Mouse (Mus musculus) left cerebral cortex, adult 18-20 months (tissue): ENCODE measurements at regions not wholly inside any gene's neighbourhood (a gene's known extent, or its start where the extent isn't known, plus 50 kb on each side); places are given as distances from the start of the nearest gene placed in this dataset.

Experiments used
- DNase-seq, 2 experiments: peaks; one replicate each; pipeline ENCODE4 v3.0.0; 2021 to 2022; ENCODE audit warnings: low spot score in 2 of 2, mixed read lengths in 1 of 2

DNA sequence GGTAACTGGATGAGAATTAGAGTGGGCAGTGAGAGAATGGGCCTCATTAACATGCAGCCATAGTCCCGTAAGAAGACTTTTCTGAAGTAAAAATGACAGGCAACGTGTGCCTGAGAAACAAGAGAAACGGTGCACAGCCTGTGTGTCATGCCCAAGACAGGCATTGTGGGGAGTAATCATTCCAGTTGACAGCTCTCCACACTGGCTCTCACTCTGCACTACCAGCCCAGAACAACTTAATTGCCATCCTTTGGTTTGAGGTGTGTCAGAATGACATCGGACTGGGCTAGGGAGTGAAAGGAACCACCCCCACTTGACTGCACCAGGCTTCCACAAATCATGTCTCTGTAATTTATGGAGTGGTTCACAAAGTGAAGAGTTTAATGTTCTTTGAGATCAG lies 1104.9 kb downstream of the Pcdh7 start:
- no peak for DNase-seq

DNA sequence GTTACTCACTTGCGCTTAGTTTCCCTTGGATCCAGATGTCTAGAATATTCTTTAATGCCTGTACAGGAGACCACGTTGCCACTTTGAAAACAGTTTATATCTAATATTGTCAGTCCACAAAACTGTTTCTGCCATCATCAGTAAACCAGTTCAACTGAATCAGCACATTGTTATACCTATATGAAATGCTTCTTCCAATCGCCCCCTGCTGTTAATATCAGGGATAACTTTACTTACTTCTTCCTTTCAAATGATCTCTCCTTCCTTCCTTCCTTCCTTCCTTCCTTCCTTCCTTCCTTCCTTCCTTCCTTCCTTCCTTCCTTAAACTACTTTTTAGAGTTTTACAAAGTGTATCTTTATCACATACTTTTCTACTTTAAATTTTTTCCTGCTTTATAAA lies 1108.2 kb downstream of the Pcdh7 start:
- DNase-seq: no peak

DNA sequence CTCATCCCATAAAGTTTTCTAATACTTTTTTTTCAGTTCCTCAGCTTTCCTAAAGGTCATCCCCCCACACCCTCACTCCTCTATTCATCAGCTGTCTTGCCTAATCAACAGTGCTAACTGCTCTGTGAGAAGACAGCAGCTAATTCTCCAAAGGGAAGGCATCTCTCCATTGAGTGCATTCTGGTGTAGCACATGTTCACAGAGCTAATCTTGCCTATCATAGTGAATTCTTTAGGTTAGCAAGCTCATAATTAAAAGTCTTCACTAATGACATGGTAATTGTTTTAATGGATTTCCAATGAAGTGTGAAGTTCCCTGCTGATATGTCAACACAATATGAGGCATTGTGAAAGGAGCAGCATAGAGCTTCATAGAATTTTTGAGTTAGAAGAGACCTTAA lies 1129.2 kb downstream of the Pcdh7 start:
- DNase-seq: no peak

DNA sequence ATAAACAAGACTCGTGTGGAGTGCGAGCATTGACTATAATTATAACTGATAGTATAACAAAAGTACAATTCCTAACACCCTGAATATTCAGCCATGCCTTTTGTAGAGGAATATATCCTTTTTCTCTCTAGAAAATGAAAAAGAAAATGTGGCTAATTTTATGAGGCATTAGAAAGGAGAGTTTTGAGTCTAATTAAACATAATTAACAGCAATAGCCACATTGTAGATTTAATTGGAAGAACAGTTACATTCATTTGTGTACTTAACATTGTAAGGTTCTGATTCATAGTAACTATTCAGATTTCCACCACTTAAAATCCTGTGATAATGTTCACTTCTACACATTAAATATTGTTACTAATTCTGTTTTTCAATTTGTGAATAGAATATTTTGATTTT lies 1140.2 kb downstream of the Pcdh7 start:
- no peak for DNase-seq

DNA sequence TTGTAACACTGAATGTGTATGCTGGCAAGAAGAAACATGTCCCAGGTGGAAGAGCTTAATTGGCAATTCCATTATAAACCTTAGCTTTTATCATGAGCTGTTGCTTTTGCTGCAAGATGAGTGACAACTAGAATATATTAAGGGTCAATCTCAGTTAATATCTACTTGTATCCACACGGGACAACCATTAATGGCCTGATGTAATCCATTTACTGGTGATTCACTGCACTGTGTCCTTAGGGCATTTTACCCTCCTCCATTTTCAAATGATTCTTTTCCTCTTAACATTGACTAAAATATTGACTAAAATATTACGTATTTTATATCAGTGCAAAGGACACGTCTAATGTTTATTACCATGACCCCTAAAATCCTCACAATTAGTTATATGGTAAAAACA lies 1175.7 kb downstream of the Pcdh7 start:
- no peak for DNase-seq

GRCm38 (mm10) chr5:58941436-58941835 lies 1223.7 kb downstream of the Pcdh7 start:
- DNase-seq: no peak

DNA sequence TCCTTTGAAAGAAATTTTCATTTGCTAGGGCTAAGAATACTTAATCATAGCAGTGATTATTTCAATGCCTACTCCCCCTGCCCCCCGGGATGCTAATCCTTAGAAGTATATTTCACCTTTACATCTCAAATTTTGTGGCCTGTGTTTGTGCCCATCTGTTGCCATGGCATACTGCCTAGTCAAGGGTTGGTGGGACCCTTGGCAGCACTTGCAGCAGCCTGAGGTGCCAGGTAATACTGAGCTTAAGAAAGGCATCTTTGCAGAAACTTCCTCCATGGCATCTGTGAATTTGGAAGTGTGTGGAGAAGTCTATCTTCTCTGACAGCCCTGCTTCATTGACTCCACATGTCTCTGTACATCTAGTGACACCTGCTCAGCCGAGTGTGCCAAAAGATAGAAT lies 1257.5 kb downstream of the Pcdh7 start:
- DNase-seq: peak in 1 of 2 experiments; percentile 1

- no peak for DNase-seq
Measured at GRCm38 (mm10) chr5:58987754-58988153, 1270.0 kb downstream of the Pcdh7 start.
